Mouse (Mus musculus): ENCODE measurements around the gene Cldn13. TPM values are rescaled to one million over a fixed set of nuclear protein-coding genes. Genes with fewer than 3 reads are reported as not detected.
"Not testable (repeated sequence)": the region's sequence is repeated elsewhere in the genome, so short reads cannot be mapped to it uniquely, and the experiment has no call there.

The Cldn13 gene
- polyA plus RNA-seq, 1 experiment from 2014 or later, result 0.39 TPM

- ATAC-seq (ENCODE audit: insufficient number of reproducible peaks, insufficient read depth, low FRiP score, low TSS enrichment, low read depth), result no peak
- H3K4me2 ChIP-seq, result peak overlapping the region; percentile 46
- H3K9ac ChIP-seq, result peak overlapping the region; percentile 65
- WGBS, result 13% methylated on average over 43 of the region's 43 CpGs
- H3K4me1 ChIP-seq, result peaks cover 22% of the 10 kb centered on the region
- no peaks in the 10 kb centered on the region for H3K9me3 ChIP-seq
- peak overlapping the region; percentile 41 for H3K4me3 ChIP-seq
- peak overlapping the region; percentile 81 for H3K27ac ChIP-seq
- H3K36me3 ChIP-seq, result no peaks in the 10 kb centered on the region
- peaks cover 48% of the 10 kb centered on the region for H3K27me3 ChIP-seq
Observed at GRCm38 (mm10) chr5:134946063-134946856, 30.9 kb upstream of the Cldn13 start.

GRCm38 (mm10) chr5:134945266-134945959 lies 30.1 kb upstream of the Cldn13 start:
- Histone ChIP-seq H3K27ac (peak overlapping the region; percentile 81), H3K27me3 (peaks cover 48% of the 10 kb centered on the region), H3K36me3 (no peaks in the 10 kb centered on the region), H3K4me2 (peak overlapping the region; percentile 46), H3K4me1 (peaks cover 17% of the 10 kb centered on the region), H3K9me3 (no peaks in the 10 kb centered on the region), H3K4me3 (peak overlapping the region; percentile 41), H3K9ac (peak overlapping the region; percentile 65)
- no peak for ATAC-seq (ENCODE audit: insufficient number of reproducible peaks, insufficient read depth, low FRiP score, low TSS enrichment, low read depth)
- 34% methylated on average over 19 of the region's 19 CpGs for WGBS

- no peak overlapping the region for H3K9ac ChIP-seq
- peak overlapping the region; percentile 46; the same call in 1 of the 2 replicates for H3K4me2 ChIP-seq
- no peaks in the 10 kb centered on the region for H3K9me3 ChIP-seq
- peaks cover 48% of the 10 kb centered on the region for H3K27me3 ChIP-seq
- H3K27ac ChIP-seq, result no peak overlapping the region
- WGBS, result 63% methylated on average over 5 of the region's 5 CpGs
- H3K4me3 ChIP-seq, result no peak overlapping the region
- ATAC-seq (ENCODE audit: insufficient number of reproducible peaks, insufficient read depth, low FRiP score, low TSS enrichment, low read depth), result no peak
- no peaks in the 10 kb centered on the region for H3K36me3 ChIP-seq
- peaks cover 17% of the 10 kb centered on the region for H3K4me1 ChIP-seq
Observed at GRCm38 (mm10) chr5:134944179-134944578, 28.9 kb upstream of the Cldn13 start.

- H3K27me3 ChIP-seq, result peaks cover 42% of the 10 kb centered on the region
- peaks cover 17% of the 10 kb centered on the region for H3K4me1 ChIP-seq
- H3K4me3 ChIP-seq, result no peak overlapping the region
- no peak overlapping the region for H3K27ac ChIP-seq
- no peak for ATAC-seq (ENCODE audit: insufficient number of reproducible peaks, insufficient read depth, low FRiP score, low TSS enrichment, low read depth)
- no peaks in the 10 kb centered on the region for H3K9me3 ChIP-seq
- H3K9ac ChIP-seq, result no peak overlapping the region
- H3K4me2 ChIP-seq, result no peak overlapping the region
- 84% methylated on average over 2 of the region's 2 CpGs for WGBS
- no peaks in the 10 kb centered on the region for H3K36me3 ChIP-seq
Observed at GRCm38 (mm10) chr5:134942740-134943139, 27.4 kb upstream of the Cldn13 start.

GRCm38 (mm10) chr5:134941472-134942209 lies 26.3 kb upstream of the Cldn13 start:
- 72% methylated on average over 14 of the region's 14 CpGs for WGBS
- no peak overlapping the region for H3K9ac ChIP-seq
- ATAC-seq (ENCODE audit: insufficient number of reproducible peaks, insufficient read depth, low FRiP score, low TSS enrichment, low read depth), result no peak

GRCm38 (mm10) chr5:134939554-134939953 lies 24.2 kb upstream of the Cldn13 start:
- not testable (repeated sequence) for ATAC-seq (ENCODE audit: insufficient number of reproducible peaks, insufficient read depth, low FRiP score, low TSS enrichment, low read depth); H3K4me2 ChIP-seq; H3K27ac ChIP-seq; H3K4me1 ChIP-seq; H3K9ac ChIP-seq; H3K9me3 ChIP-seq; H3K4me3 ChIP-seq
- peaks cover 10% of the 10 kb centered on the region for H3K27me3 ChIP-seq
- peaks cover 16% of the 10 kb centered on the region; the same call in 1 of the 2 replicates for H3K36me3 ChIP-seq
- 83% methylated on average over 2 of the region's 7 CpGs for WGBS

More at GRCm38 (mm10) chr5:134941472-134942209, 26.3 kb upstream of the Cldn13 start:
- no peaks in the 10 kb centered on the region for H3K36me3 ChIP-seq
- peaks cover 31% of the 10 kb centered on the region for H3K27me3 ChIP-seq
- peak overlapping the region; percentile 5; the same call in 1 of the 2 replicates for H3K27ac ChIP-seq
- peaks cover 12% of the 10 kb centered on the region for H3K4me1 ChIP-seq
- H3K4me2 ChIP-seq, result no peak overlapping the region
- no peaks in the 10 kb centered on the region for H3K9me3 ChIP-seq
- no peak overlapping the region for H3K4me3 ChIP-seq

- WGBS, result 60% methylated on average over 3 of the region's 3 CpGs
- no peak overlapping the region for H3K27ac ChIP-seq
- no peak overlapping the region for H3K4me3 ChIP-seq
- peaks cover 4% of the 10 kb centered on the region; the same call in 1 of the 2 replicates for H3K4me1 ChIP-seq
- H3K4me2 ChIP-seq, result no peak overlapping the region
- ATAC-seq (ENCODE audit: insufficient number of reproducible peaks, insufficient read depth, low FRiP score, low TSS enrichment, low read depth), result no peak
- H3K36me3 ChIP-seq, result peaks cover 20% of the 10 kb centered on the region
- peaks cover 5% of the 10 kb centered on the region for H3K27me3 ChIP-seq
- H3K9ac ChIP-seq, result no peak overlapping the region
- H3K9me3 ChIP-seq, result no peaks in the 10 kb centered on the region
Observed at GRCm38 (mm10) chr5:134939069-134939468, 23.7 kb upstream of the Cldn13 start.

- Histone ChIP-seq H3K27ac (no peak overlapping the region), H3K4me2 (no peak overlapping the region), H3K4me1 (peaks cover 8% of the 10 kb centered on the region; the same call in 1 of the 2 replicates), H3K4me3 (no peak overlapping the region), H3K27me3 (no peaks in the 10 kb centered on the region), H3K36me3 (peaks cover 27% of the 10 kb centered on the region), H3K9ac (no peak overlapping the region), H3K9me3 (no peaks in the 10 kb centered on the region)
- WGBS, result 79% methylated on average over 6 of the region's 6 CpGs
- no peak for ATAC-seq (ENCODE audit: insufficient number of reproducible peaks, insufficient read depth, low FRiP score, low TSS enrichment, low read depth)
Observed at GRCm38 (mm10) chr5:134936626-134937185, 21.4 kb upstream of the Cldn13 start.

- Histone ChIP-seq H3K4me1 (peaks cover 5% of the 10 kb centered on the region; the same call in 1 of the 2 replicates), H3K4me2 (no peak overlapping the region), H3K27ac (no peak overlapping the region), H3K36me3 (peaks cover 27% of the 10 kb centered on the region), H3K4me3 (no peak overlapping the region), H3K9ac (no peak overlapping the region), H3K27me3 (no peaks in the 10 kb centered on the region), H3K9me3 (no peaks in the 10 kb centered on the region)
- WGBS, result 89% methylated on average over 6 of the region's 6 CpGs
- no peak for ATAC-seq (ENCODE audit: insufficient number of reproducible peaks, insufficient read depth, low FRiP score, low TSS enrichment, low read depth)
Observed at GRCm38 (mm10) chr5:134936051-134936450, 20.7 kb upstream of the Cldn13 start.

GRCm38 (mm10) chr5:134934666-134935065 lies 19.3 kb upstream of the Cldn13 start:
- peaks cover 27% of the 10 kb centered on the region for H3K36me3 ChIP-seq
- H3K27me3 ChIP-seq, result no peaks in the 10 kb centered on the region
- ATAC-seq (ENCODE audit: insufficient number of reproducible peaks, insufficient read depth, low FRiP score, low TSS enrichment, low read depth), result no peak
- H3K4me3 ChIP-seq, result no peak overlapping the region
- H3K9ac ChIP-seq, result no peak overlapping the region
- no peaks in the 10 kb centered on the region for H3K9me3 ChIP-seq
- H3K4me1 ChIP-seq, result peaks cover 5% of the 10 kb centered on the region; the same call in 1 of the 2 replicates
- no peak overlapping the region for H3K27ac ChIP-seq
- no peak overlapping the region for H3K4me2 ChIP-seq
- WGBS, result 91% methylated on average over 3 of the region's 3 CpGs

GRCm38 (mm10) chr5:134933686-134934085 lies 18.4 kb upstream of the Cldn13 start:
- not testable (repeated sequence) for ATAC-seq (ENCODE audit: insufficient number of reproducible peaks, insufficient read depth, low FRiP score, low TSS enrichment, low read depth); H3K4me1 ChIP-seq
- 90% methylated on average over 5 of the region's 5 CpGs for WGBS

More at GRCm38 (mm10) chr5:134933686-134934085, 18.4 kb upstream of the Cldn13 start:
- not testable (repeated sequence) for H3K27ac ChIP-seq, H3K4me3 ChIP-seq, H3K27me3 ChIP-seq, H3K9ac ChIP-seq, H3K4me2 ChIP-seq, H3K9me3 ChIP-seq
- H3K36me3 ChIP-seq, result peaks cover 27% of the 10 kb centered on the region
